Mouse (Mus musculus) heart, adult 18-20 months (tissue): ENCODE results near the gene Arfgap2. TPM values are rescaled to one million over a fixed set of nuclear protein-coding genes. Genes with fewer than 3 reads are reported as not detected.

Source experiments
- DNase-seq, 2 experiments: peaks; one replicate each; pipeline ENCODE4 v3.0.0; 2021 to 2022; ENCODE audit warnings: mixed read lengths in 1 of 2
- long read RNA-seq, 2 experiments: library from polyadenylated mRNA; stranded (forward); transcript quantifications; one replicate each; pipeline ENCODE4 v2.0.0; 2021
- total RNA-seq, 2 experiments: library from RNA; stranded (reverse); gene quantifications; 2 replicates each; pipeline ENCODE4 v1.2.3; 2021

Arfgap2 gene
- total RNA-seq = 10 to 100 TPM; 52.1 to 54.1 TPM
- long read RNA-seq, experiment 1, transcript Arfgap2-201 (17 exons, 2,791 nt) = minor isoform, 12 of 81 reads
- long read RNA-seq, experiment 1, transcript Arfgap2-202 (16 exons, 3,068 nt) = major isoform, 58 of 81 reads
- long read RNA-seq, experiment 1, partial matches to known transcripts = 6 of 81 reads
- long read RNA-seq, experiment 1, other reads (novel, unspliced or antisense) = 5 of 81 reads
- long read RNA-seq, experiment 2, transcript Arfgap2-202 (16 exons, 3,068 nt) = major isoform, 38 of 45 reads
- long read RNA-seq, experiment 2, partial matches to known transcripts = 3 of 45 reads
- long read RNA-seq, experiment 2, other reads (novel, unspliced or antisense) = 3 of 45 reads

- DNase-seq = peak; percentile 98 to 99
These were observed at the start of gene Arfgap2 for GRCm38 (mm10) chr2:91264711-91265681. TSS of gene Arfgap2 (plus strand) at chr2:91264974.

DNA sequence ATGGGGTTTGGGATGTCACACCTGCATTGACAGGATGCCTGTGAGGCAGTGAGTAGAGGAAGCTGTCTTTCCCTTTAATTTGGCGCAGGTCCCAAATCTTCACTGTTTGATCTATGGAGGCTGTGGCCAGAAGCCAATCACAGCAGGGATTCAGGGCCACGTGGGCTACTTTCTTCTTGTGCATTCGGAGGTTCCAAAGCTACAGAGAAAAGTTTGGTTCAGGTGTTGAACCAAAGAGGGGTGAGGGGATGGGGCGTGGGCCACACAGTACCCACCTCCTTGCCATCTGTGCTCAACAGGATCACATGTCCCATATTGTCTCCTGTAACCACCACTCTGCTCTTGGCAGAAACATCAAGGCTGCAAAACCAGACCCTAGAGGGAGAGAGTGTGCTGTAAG is 47.7 kb upstream of the Arfgap2 start:
- no peak for DNase-seq

DNA sequence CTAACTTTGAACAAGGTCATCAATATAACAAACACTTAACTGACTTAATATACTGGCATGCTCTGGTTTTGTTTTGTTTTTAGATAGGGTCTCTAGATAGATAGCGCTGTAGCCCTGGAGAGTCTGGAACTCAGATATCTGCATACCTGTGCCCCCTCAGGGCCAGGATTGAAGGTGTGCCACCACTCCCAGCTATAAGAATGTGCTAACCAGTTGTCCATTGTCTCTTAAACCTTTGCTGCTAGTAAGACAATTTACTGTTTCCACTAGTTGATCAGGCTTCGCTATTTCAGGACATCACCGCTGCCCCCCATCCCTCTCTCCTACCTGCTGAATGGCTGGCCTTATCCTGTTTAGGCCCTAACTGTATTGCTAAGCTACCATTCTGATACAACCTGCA is 44.3 kb upstream of the Arfgap2 start:
- no peak for DNase-seq

GRCm38 (mm10) chr2:91223614-91224013 is 41.2 kb upstream of the Arfgap2 start:
- DNase-seq = no peak

DNA sequence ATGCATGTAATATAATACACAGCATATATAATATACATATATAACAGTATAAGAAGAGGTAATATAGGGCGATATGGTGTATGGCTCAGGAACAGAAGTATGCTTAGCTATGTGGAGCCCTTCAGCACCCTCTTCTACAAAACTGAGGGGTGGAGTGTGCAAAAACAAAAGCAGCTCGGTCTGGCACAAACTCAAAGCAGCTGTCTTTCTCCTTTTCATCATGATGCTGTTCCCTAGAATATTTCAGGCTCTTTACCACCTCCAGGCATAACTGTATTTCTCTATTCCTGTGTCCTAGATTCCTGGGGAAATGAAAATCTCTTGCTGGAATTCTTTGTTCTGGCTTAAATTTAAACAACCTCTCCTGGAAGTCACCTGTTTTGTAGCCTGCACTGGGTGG is 35.0 kb upstream of the Arfgap2 start:
- DNase-seq = no peak

DNA sequence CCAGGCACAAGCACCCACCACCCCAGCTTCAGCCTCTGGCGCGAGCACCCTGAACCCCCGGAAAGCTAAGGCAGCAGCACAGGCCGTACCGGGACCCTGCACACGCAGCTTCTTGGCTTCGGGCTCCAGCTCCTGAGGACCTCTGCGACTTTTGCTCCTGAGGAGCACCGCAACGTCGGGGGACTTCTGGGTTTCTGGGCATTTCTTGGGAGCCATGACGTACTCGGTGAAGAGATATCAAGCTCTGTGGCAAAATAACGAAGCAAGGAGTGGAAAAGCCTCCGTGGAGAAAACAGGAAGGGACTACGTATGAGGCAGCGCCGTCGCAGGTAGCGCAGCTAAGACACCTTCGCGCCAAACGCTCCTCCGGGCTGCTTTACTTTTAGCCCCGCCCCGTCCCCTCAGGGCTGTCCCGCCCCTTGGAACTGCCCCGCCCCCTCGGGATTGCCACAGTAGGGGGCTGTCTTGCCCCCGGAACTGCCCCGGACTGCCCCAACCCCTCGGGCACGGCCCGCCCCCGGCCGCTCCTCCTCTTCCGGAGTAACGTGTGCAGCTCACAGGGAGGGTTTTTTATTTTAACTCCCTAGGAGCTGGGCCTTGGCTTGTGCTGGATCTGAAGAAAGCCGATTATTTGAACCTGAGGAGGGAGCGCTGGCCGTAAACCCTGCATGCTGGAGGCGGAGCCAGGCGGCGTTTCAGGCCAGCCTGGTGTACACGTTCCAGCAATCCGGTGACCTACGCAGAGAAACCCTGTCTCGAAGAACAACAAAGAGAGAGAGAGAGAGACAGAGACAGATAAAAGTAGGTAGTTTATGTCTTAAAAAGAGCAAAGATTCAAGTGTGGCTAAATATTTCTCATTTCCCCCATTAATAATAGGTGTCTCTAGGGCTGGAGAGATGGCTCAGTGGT is 27.9 kb upstream of the Arfgap2 start, which contains the start of gene Ddb2:
TSS of gene Ddb2 (minus strand) at position 382 of the 910 bp plus-strand sequence.
- peak; percentile 93 for DNase-seq

DNA sequence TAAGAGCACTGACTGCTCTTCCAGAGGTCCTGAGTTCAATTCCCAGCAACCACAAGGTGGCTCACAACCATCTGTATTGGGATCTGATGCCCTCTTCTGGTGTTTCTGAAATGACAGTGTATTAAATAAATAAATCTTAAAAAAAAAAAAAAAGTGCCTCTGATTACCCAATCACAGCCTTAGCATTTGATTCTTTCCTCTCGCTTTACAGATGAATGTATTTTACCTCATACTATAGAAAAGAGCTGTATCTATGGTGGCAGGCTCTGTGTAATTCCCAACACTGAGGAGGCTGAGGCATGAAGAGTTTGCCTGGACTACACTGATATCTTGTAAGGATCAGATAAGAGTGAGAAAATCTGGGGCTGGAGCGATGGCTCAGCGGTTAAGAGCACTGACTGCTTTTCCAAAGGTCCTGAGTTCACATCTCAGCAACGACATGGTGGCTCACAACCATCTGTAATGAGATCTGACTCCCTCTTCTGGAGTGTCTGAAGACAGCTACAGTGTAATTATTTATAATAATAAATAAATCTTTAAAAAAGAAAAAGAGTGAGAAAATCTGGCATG is 27.2 kb upstream of the Arfgap2 start:
- peak in 1 of 2 experiments; percentile 36 for DNase-seq

GRCm38 (mm10) chr2:91242547-91242946 is 22.2 kb upstream of the Arfgap2 start:
- no peak for DNase-seq

DNA sequence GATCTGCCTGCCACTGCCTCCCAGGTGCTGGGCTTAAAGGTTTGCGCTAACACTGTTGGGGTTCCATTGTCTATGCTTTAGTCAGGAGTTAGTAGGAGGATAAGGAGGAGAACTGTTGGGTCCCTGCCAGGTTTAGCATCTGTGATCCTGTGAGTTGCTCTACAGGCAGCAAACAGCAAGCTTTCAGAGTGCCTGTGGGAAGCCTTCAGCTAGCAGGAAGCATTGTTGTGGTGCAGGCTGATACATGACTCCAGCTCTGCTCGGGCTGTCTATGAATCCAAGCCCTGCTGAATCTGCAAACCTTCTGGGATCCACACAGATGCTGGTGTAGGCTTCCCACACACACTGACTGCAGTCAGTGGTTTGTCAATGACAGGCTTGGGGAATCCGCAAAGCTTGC is 21.4 kb upstream of the Arfgap2 start:
- no peak for DNase-seq

DNA sequence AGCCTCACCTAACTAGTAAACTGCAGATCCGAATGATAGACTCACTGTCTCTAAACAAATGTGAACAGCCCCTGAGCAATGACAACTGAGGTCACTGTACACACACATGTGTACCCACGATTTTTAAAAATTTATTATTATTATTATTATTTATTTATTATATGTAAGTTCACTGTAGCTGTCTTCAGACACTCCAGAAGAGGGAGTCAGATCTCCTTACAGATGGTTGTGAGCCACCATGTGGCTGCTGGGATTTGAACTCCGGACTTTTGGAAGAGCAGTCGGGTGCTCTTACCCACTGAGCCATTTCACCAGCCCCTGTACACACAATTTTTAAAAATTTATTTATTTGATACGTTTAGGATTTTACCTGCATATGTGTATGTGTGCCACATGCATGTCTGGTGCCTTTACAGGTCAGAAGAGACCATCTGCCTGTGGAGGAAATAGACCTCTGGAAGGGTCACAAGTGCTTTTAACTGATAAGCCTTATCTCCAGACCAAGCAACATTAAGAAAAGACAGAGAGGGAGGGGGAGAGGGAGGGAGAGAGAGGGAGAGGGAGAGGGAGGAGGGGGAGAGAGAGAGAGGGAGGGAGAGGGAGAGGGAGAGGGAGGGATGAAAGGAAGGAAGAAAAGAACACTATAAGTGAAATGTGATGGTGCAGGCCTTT is 20.1 kb upstream of the Arfgap2 start:
- DNase-seq = no peak

DNA sequence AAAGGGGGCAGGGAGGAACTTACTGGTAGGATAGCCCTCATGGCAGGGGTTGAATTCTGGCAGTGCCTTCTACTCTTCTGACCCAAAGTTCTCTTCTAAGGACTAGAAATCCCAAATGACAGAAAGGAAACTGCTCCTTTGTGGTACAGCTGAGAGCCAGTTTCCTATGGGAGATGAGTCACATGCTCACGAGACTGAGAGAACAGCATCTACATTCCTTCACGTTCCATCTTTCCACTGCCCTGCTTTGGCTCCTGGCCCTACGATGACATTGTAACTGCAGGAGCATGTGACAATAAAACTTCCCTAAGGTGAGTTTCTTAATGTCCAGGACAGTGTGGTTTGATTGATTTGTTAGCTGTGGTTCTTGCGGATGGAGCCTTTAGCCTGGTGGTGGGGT is 16.4 kb upstream of the Arfgap2 start:
- DNase-seq = no peak

DNA sequence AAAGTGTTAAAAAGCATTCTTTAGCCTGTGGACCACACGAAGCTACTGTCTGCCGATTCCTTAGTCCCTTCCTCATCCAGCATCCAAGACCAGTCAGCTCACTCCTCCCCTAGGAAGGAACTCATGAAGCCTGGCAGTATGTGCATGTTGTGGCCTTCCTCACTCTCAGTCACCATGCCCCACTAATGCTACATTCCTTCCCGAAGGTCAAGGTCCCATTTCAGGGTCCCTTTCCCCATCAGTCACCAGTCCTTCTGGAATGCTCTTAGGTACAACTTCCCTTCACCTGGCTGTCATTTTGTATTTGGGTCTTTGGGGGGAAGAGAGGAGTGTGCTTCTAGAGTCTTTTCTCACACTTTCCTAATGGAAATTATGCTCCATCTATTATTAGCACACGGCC is 12.8 kb upstream of the Arfgap2 start:
- peak in 1 of 2 experiments; percentile 13 for DNase-seq

DNA sequence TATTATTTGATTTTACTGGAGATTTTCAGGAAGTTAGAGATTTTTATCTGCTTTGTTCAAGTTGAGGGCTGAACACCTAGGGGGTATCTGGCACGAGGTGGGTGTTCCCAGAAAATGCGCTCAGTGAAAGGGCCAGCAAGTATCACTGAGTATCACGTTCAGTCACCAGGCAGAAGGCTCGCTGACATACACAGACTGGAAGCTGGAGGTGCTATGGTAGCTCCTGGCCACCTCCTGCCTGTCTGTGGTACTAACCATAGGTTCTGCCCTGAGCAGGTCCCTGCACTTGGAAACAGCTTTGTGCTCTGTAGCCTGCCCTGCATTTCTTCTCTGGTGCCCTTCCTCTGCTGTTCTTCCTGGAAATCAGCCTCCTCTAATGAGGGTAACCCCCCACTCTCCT is 12.3 kb upstream of the Arfgap2 start:
- DNase-seq = peak in 1 of 2 experiments; percentile 4

- peak in 1 of 2 experiments; percentile 7 for DNase-seq
These were observed 9.9 kb upstream of the Arfgap2 start for GRCm38 (mm10) chr2:91254725-91255380.

DNA sequence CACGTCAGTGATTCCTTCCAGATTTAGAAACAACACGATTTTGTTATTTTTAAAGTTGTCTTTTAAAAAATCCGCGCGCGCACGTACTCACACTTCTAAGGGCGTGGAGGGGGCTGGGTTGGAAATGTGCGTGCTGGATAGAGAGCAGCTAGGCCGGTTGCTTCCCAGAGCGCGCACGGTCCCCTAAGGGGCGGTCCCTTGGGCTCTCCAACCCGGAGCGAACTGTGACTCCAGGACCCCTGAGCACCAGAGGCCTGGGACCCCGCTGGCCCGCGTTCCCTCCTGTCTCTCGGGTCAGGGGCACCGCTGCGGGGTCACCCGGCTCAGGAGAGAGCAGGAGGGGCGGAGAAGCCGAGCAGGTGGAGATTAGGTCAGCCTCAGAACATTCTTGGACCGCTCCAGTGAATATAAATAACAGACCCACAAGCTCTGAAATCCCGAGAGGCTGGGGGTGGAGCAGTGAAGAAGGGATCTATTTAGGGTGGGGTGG is 9.1 kb upstream of the Arfgap2 start, which contains the start of gene Pacsin3:
TSS of gene Pacsin3 (plus strand) at position 294 of the 490 bp plus-strand sequence.
- DNase-seq = peak; percentile 64 to 75

GRCm38 (mm10) chr2:91256256-91257125 is 8.3 kb upstream of the Arfgap2 start:
- DNase-seq = peak; percentile 73 to 80

DNA sequence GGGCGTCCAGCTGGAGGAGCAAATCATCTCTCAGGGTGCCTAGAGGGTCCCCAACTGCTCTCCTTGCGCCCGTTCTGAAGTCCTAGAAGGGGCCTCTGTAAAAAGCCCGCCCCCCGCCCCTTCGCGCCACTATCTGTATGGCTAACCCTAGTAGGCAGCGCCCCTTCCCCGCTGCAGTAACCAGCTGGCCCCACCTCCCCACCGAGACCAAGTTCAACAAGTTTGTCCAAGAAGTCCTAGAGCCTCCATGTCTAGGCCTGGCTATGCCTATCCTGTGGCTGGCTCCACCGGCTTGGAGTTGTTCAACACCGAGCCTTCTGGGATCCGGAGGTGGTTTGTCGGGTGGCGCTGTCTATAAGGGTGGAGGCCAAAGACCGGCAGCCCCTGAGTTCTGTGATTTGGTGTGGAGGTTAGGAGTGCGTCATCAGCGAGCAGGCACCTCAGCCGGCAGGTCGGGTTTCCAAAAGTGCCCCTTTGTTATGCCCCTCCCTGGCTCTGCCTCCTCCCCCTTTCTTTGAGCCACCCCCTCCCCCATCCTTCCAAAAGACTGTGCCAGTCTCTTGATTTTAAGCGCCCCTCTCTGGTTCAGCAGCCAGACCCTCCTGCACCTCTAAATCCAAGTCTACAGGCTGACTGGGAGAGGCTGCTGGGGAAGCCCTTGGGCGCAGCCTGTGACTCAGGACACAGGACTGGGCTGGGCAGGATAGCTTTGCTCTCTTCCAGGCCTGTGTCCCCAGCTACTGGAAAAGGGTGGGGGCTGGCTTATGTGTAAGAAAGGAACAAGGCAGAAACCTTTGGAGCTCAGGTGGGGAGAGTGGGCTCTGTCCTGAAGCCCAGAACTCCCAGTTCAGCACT is 7.4 kb upstream of the Arfgap2 start:
- DNase-seq = peak in 1 of 2 experiments; percentile 63

DNA sequence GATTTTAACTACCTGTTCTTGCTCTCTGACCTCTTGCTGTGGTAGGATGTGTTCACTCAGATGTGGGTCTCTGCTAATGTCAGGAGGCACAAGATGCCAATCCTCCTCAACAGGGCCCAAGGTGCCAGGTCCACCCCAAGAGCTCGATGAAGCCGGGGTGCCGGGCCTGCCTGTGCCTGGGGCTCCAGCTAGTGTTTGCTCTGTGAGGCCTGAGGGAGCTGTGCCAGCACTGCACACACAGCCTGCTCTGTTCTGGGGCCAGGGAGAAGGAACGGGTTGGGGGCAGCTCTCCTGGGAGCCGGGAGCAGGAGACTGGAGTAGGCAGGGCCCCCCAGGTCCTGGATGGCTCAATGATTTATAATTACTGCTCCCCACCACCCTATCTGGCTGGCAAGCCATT is 6.7 kb upstream of the Arfgap2 start:
- no peak for DNase-seq
